8 mouse cellular contexts compared by ENCODE assay signal in the genomic region with DNA sequence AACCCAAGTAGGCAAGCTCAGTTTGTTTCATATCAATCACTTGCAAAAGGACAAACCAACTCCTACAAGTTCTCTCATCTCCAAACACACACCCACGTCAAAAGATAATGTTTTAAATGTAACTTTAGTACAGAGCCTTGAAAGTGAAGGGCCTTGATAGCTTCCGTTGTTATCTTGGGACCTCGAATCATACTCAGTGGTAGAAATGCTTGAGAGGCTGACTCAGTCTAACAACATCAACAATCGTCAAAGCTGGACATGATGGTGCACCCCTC. TPM values are rescaled to one million over a fixed set of nuclear protein-coding genes. Genes with fewer than 3 reads are reported as not detected.
DNase-seq lines count a peak whose midpoint lies in the region; ATAC-seq and TF ChIP-seq lines count a peak whose summit lies in the region.

No protein-coding gene starts in this region.

- H3K27ac ChIP-seq in kidney, postnatal 0 days = peak overlapping the region; percentile 99; the same call in 1 of the 2 replicates
- no peak overlapping the region for H3K27ac ChIP-seq in embryonic facial prominence, embryonic 12.5 days
- H3K27ac ChIP-seq in intestine, embryonic 16.5 days (ENCODE audit: low read length) = peak overlapping the region; percentile 100; the same call in 1 of the 2 replicates

- no peak for TF ChIP-seq CTCF in kidney, postnatal 0 days (IDR thresholded peaks at IDR 0.05; ENCODE audit: low read depth)

- DNase-seq in kidney, postnatal 0 days (ENCODE audit: low spot score) = no peak
- no peak for DNase-seq in kidney, postnatal 25 days
- no peak for DNase-seq in MN1 (ENCODE audit: low spot score)
- no peak for DNase-seq in B cell, adult 2 months

- TF ChIP-seq POLR2A in myocyte (IDR thresholded peaks at IDR 0.05; ENCODE audit: insufficient read length, low read depth) = no peak

- WGBS in kidney, postnatal 0 days = 55% methylated on average over 4 of the region's 4 CpGs
- 84% methylated on average over 4 of the region's 4 CpGs for WGBS in embryonic facial prominence, embryonic 12.5 days
- 74% methylated on average over 4 of the region's 4 CpGs for WGBS in intestine, embryonic 16.5 days

- peak overlapping the region; percentile 92 for H3K9ac ChIP-seq in kidney, postnatal 0 days (ENCODE audit: low read depth, low read length)
- peak overlapping the region; percentile 95; the same call in 1 of the 2 replicates for H3K9ac ChIP-seq in embryonic facial prominence, embryonic 12.5 days
- H3K9ac ChIP-seq in intestine, embryonic 16.5 days (ENCODE audit: low read depth, low read length) = peak overlapping the region; percentile 95

- peak overlapping the region; percentile 79 for H3K4me2 ChIP-seq in kidney, postnatal 0 days (ENCODE audit: low read length)
- peak overlapping the region; percentile 82 for H3K4me2 ChIP-seq in embryonic facial prominence, embryonic 12.5 days (replicated peaks)
- H3K4me2 ChIP-seq in intestine, embryonic 16.5 days (ENCODE audit: low read depth, low read length) = peak overlapping the region; percentile 90
- peak overlapping the region; percentile 80 for H3K4me2 ChIP-seq in myocyte (ENCODE audit: low read depth)

- H3ac ChIP-seq in myocyte (ENCODE audit: control insufficient read depth, insufficient read length) = no peak overlapping the region

- H3K27me3 ChIP-seq in kidney, postnatal 0 days (ENCODE audit: insufficient read depth, low read length) = no peaks in the 10 kb centered on the region
- H3K27me3 ChIP-seq in embryonic facial prominence, embryonic 12.5 days = no peaks in the 10 kb centered on the region
- no peaks in the 10 kb centered on the region for H3K27me3 ChIP-seq in intestine, embryonic 16.5 days (replicated peaks; ENCODE audit: control insufficient read depth, insufficient read depth, low read length)
- no peaks in the 10 kb centered on the region for H3K27me3 ChIP-seq in myocyte (ENCODE audit: control insufficient read depth, insufficient read depth, insufficient read length)

- ATAC-seq in kidney, postnatal 0 days (replicated peaks; ENCODE audit: low FRiP score, low read depth) = no peak
- ATAC-seq in embryonic facial prominence, embryonic 12.5 days (ENCODE audit: insufficient number of reproducible peaks, insufficient read depth, low FRiP score, low TSS enrichment) = no peak
- no peak for ATAC-seq in intestine, embryonic 16.5 days
- no peak for ATAC-seq in granulocyte monocyte progenitor cell, adult 5-6 weeks (replicated peaks; ENCODE audit: poor library complexity, severe bottlenecking)

- H3K4me3 ChIP-seq in kidney, postnatal 0 days (replicated peaks; ENCODE audit: low read depth, low read length) = peak overlapping the region; percentile 65
- H3K4me3 ChIP-seq in embryonic facial prominence, embryonic 12.5 days = peak overlapping the region; percentile 93
- peak overlapping the region; percentile 71 for H3K4me3 ChIP-seq in intestine, embryonic 16.5 days (ENCODE audit: low read length)
- H3K4me3 ChIP-seq in myocyte = peak overlapping the region; percentile 82

- peaks cover 34% of the 10 kb centered on the region for H3K79me2 ChIP-seq in myocyte (ENCODE audit: control insufficient read depth, insufficient read depth)

- H3K36me3 ChIP-seq in kidney, postnatal 0 days (ENCODE audit: insufficient read depth, low read length) = peaks cover 38% of the 10 kb centered on the region
- peaks cover 40% of the 10 kb centered on the region for H3K36me3 ChIP-seq in embryonic facial prominence, embryonic 12.5 days
- peaks cover 20% of the 10 kb centered on the region for H3K36me3 ChIP-seq in intestine, embryonic 16.5 days (ENCODE audit: control insufficient read depth, insufficient read depth, low read length)
- peaks cover 22% of the 10 kb centered on the region for H3K36me3 ChIP-seq in myocyte (ENCODE audit: control insufficient read depth, insufficient read depth)

- H3K9me3 ChIP-seq in kidney, postnatal 0 days (replicated peaks; ENCODE audit: low read length) = no peaks in the 10 kb centered on the region
- H3K9me3 ChIP-seq in embryonic facial prominence, embryonic 12.5 days = no peaks in the 10 kb centered on the region
- H3K9me3 ChIP-seq in intestine, embryonic 16.5 days (ENCODE audit: control insufficient read depth, low read length) = no peaks in the 10 kb centered on the region

- peaks cover 36% of the 10 kb centered on the region for H3K4me1 ChIP-seq in kidney, postnatal 0 days (replicated peaks; ENCODE audit: insufficient read depth, low read length)
- peaks cover 39% of the 10 kb centered on the region for H3K4me1 ChIP-seq in embryonic facial prominence, embryonic 12.5 days
- peaks cover 35% of the 10 kb centered on the region for H3K4me1 ChIP-seq in intestine, embryonic 16.5 days (ENCODE audit: control insufficient read depth, insufficient read depth, low read length)

TF ChIP-seq in myocyte, 11 proteins besides CTCF, POLR2A, EP300 and RAD21:
- TF ChIP-seq E2F4 (IDR thresholded peaks at IDR 0.05; ENCODE audit: insufficient read depth) (no peak), POLR2AphosphoS2 (IDR thresholded peaks at IDR 0.05; ENCODE audit: insufficient read length, low read depth) (no peak), USF1 (IDR thresholded peaks at IDR 0.05; ENCODE audit: low read depth) (no peak), SRF (IDR thresholded peaks at IDR 0.05; ENCODE audit: control insufficient read depth, insufficient read length, low read depth) (no peak), MYOD1 (IDR thresholded peaks at IDR 0.05; ENCODE audit: control insufficient read depth in 1 of 3, insufficient read length in 2 of 3, low read depth in 2 of 3) (no peak), CEBPB (IDR thresholded peaks at IDR 0.05; ENCODE audit: insufficient read depth, poor library complexity, severe bottlenecking) (no peak), MYOG (IDR thresholded peaks at IDR 0.05; ENCODE audit: control insufficient read depth in 1 of 3, insufficient read depth in 1 of 3, insufficient read length in 2 of 3, low read depth in 2 of 3) (no peak), TCF3 (IDR thresholded peaks at IDR 0.05; ENCODE audit: insufficient read length, low read depth) (no peak)

RNA-seq across cellular contexts. Expression of a gene that starts 1.0 kb away (rescaled TPM):
- 64.9 and 65.8 TPM in 2 replicates for polyA plus RNA-seq in kidney, postnatal 0 days (2015; fragmentation: Nextera tagmentation; extraction: Ambion mirVana)
- 71.0 and 73.9 TPM in 2 replicates for polyA plus RNA-seq in embryonic facial prominence, embryonic 12.5 days (2016; fragmentation: Nextera tagmentation; extraction: Ambion mirVana)
- polyA plus RNA-seq in intestine, embryonic 16.5 days (2015; fragmentation: Nextera tagmentation; extraction: Ambion mirVana) = 41.2 and 41.9 TPM in 2 replicates
- 225 TPM for polyA plus RNA-seq in myocyte (2012; fragmentation: generic; extraction: Trizol)
- total RNA-seq in granulocyte monocyte progenitor cell, adult 5-6 weeks (2014; fragmentation: Nextera tagmentation) = 167 and 198 TPM in 2 replicates
- 251 and 299 TPM in 2 replicates for total RNA-seq in granulocyte monocyte progenitor cell, adult 5-6 weeks (2017)

RNA-seq across cellular contexts. Expression of a gene that starts 1.4 kb away (rescaled TPM):
- polyA plus RNA-seq in kidney, postnatal 0 days (2015; fragmentation: Nextera tagmentation; extraction: Ambion mirVana) = 74.1 and 76.5 TPM in 2 replicates
- polyA plus RNA-seq in embryonic facial prominence, embryonic 12.5 days (2016; fragmentation: Nextera tagmentation; extraction: Ambion mirVana) = 43.5 and 49.9 TPM in 2 replicates
- 78.7 and 80.5 TPM in 2 replicates for polyA plus RNA-seq in intestine, embryonic 16.5 days (2015; fragmentation: Nextera tagmentation; extraction: Ambion mirVana)
- 73.9 TPM for polyA plus RNA-seq in myocyte (2012; fragmentation: generic; extraction: Trizol)
- 10.5 and 13.4 TPM in 2 replicates for total RNA-seq in granulocyte monocyte progenitor cell, adult 5-6 weeks (2014; fragmentation: Nextera tagmentation)
- total RNA-seq in granulocyte monocyte progenitor cell, adult 5-6 weeks (2017) = 24.9 and 25.7 TPM in 2 replicates

RNA-seq across cellular contexts. Expression of a gene that starts 15.0 kb away (rescaled TPM):
- polyA plus RNA-seq in kidney, postnatal 0 days (2015; fragmentation: Nextera tagmentation; extraction: Ambion mirVana) = 15.9 and 17.8 TPM in 2 replicates
- polyA plus RNA-seq in embryonic facial prominence, embryonic 12.5 days (2016; fragmentation: Nextera tagmentation; extraction: Ambion mirVana) = 33.8 and 37.7 TPM in 2 replicates
- 18.2 and 19.5 TPM in 2 replicates for polyA plus RNA-seq in intestine, embryonic 16.5 days (2015; fragmentation: Nextera tagmentation; extraction: Ambion mirVana)
- 28.6 TPM for polyA plus RNA-seq in myocyte (2012; fragmentation: generic; extraction: Trizol)
- 28.1 and 30.8 TPM in 2 replicates for total RNA-seq in granulocyte monocyte progenitor cell, adult 5-6 weeks (2014; fragmentation: Nextera tagmentation)
- total RNA-seq in granulocyte monocyte progenitor cell, adult 5-6 weeks (2017) = 9.9 and 10.9 TPM in 2 replicates

RNA-seq across cellular contexts. Expression of a gene that starts 15.1 kb away (rescaled TPM):
- polyA plus RNA-seq in kidney, postnatal 0 days (2015; fragmentation: Nextera tagmentation; extraction: Ambion mirVana) = 14.2 and 15.9 TPM in 2 replicates
- polyA plus RNA-seq in embryonic facial prominence, embryonic 12.5 days (2016; fragmentation: Nextera tagmentation; extraction: Ambion mirVana) = 32.0 and 34.0 TPM in 2 replicates
- 12.5 and 12.9 TPM in 2 replicates for polyA plus RNA-seq in intestine, embryonic 16.5 days (2015; fragmentation: Nextera tagmentation; extraction: Ambion mirVana)
- 5.9 TPM for polyA plus RNA-seq in myocyte (2012; fragmentation: generic; extraction: Trizol)
- 10.6 and 19.0 TPM in 2 replicates for total RNA-seq in granulocyte monocyte progenitor cell, adult 5-6 weeks (2014; fragmentation: Nextera tagmentation)
- 7.8 and 8.4 TPM in 2 replicates for total RNA-seq in granulocyte monocyte progenitor cell, adult 5-6 weeks (2017)

RNA-seq across cellular contexts. Expression of a gene that starts 20.8 kb away (rescaled TPM):
- polyA plus RNA-seq in kidney, postnatal 0 days (2015; fragmentation: Nextera tagmentation; extraction: Ambion mirVana) = 2.0 and 2.5 TPM in 2 replicates
- polyA plus RNA-seq in embryonic facial prominence, embryonic 12.5 days (2016; fragmentation: Nextera tagmentation; extraction: Ambion mirVana) = 1.5 and 2.1 TPM in 2 replicates
- polyA plus RNA-seq in intestine, embryonic 16.5 days (2015; fragmentation: Nextera tagmentation; extraction: Ambion mirVana) = 1.0 TPM in 1 of 2 replicates, not detected in the other
- not detected for polyA plus RNA-seq in myocyte (2012; fragmentation: generic; extraction: Trizol)
- total RNA-seq in granulocyte monocyte progenitor cell, adult 5-6 weeks (2014; fragmentation: Nextera tagmentation) = not detected in 2 replicates
- not detected in 2 replicates for total RNA-seq in granulocyte monocyte progenitor cell, adult 5-6 weeks (2017)
